Mouse (Mus musculus): ENCODE data around the gene Tcf7.
"Not testable (repeated sequence)": the region's sequence is repeated elsewhere in the genome, so short reads cannot be mapped to it uniquely, and the experiment has no call there.

Tcf7 gene

GRCm38 (mm10) chr11:52227053-52227452 is 55.8 kb downstream of the Tcf7 start:
- no peak for DNase-seq

- no peak for DNase-seq
These were observed 56.7 kb downstream of the Tcf7 start for GRCm38 (mm10) chr11:52225986-52226599.

GRCm38 (mm10) chr11:52223968-52224682 is 58.7 kb downstream of the Tcf7 start:
- DNase-seq = peak; percentile 93

GRCm38 (mm10) chr11:52222891-52223290 is 59.9 kb downstream of the Tcf7 start:
- DNase-seq = peak; percentile 24

- DNase-seq = not testable (repeated sequence)
These were observed 60.9 kb downstream of the Tcf7 start for GRCm38 (mm10) chr11:52221921-52222320.

- peak; percentile 89 for DNase-seq
These were observed 62.5 kb downstream of the Tcf7 start for GRCm38 (mm10) chr11:52220282-52220681.

GRCm38 (mm10) chr11:52213887-52214286 is 68.9 kb downstream of the Tcf7 start, which contains the start of gene Olfr1371:
Gene Olfr1371 (minus strand): TSS chr11:52213987.
- no peak for DNase-seq

All from kidney, postnatal 10 days (tissue).